Mouse (Mus musculus) hindbrain, embryonic 10.5 days (tissue): ENCODE data around the gene Olfr876. TPM values are rescaled to one million over a fixed set of nuclear protein-coding genes. Genes with fewer than 3 reads are reported as not detected.

Experiments used
- DNase-seq: peaks from one replicate; pipeline ENCODE4 v3.0.0-alpha.2; 2017; ENCODE audit warnings: low spot score
- H3K27ac ChIP-seq: fragments of 300-500 bp; sonication (generic); 2 replicates; pipeline ENCODE4 v1.5.1; 2016; ENCODE audit warnings: mild to moderate bottlenecking, moderate library complexity
- H3K27me3 ChIP-seq: fragments of 300-500 bp; sonication (generic); 2 replicates; pipeline ENCODE4 v1.6.1; 2016; ENCODE audit warnings: mild to moderate bottlenecking; ENCODE audit not compliant: poor library complexity, insufficient read depth, severe bottlenecking
- H3K36me3 ChIP-seq: fragments of 300-500 bp; sonication (generic); 2 replicates; pipeline ENCODE4 v1.6.1; 2016; ENCODE audit warnings: mild to moderate bottlenecking, moderate library complexity
- H3K4me1 ChIP-seq: fragments of 300-500 bp; sonication (generic); replicated peaks from 2 replicates; pipeline ENCODE4 v1.6.1; 2016; ENCODE audit warnings: mild to moderate bottlenecking
- H3K4me3 ChIP-seq: fragments of 300-500 bp; sonication (generic); 2 replicates; pipeline ENCODE4 v1.5.1; 2016; ENCODE audit warnings: mild to moderate bottlenecking, moderate library complexity
- H3K9me3 ChIP-seq: fragments of 300-500 bp; sonication (generic); 2 replicates; pipeline ENCODE4 v1.6.1; 2016; ENCODE audit warnings: mild to moderate bottlenecking, moderate library complexity
- WGBS: fragments of 180-500 bp; shearing (Covaris S2); methylation state at CpG from one replicate; pipeline ENCODE4 v1.1.7; 2016; 5-methylcytosine and 5-hydroxymethylcytosine counted together
- polyA plus RNA-seq: library from polyadenylated mRNA; unstranded; fragments of >200 nt; fragmentation: Nextera tagmentation; extraction: Ambion mirVana; gene quantifications from 2 replicates; pipeline ENCODE4 v1.2.1, GENCODE M21; 2016

Gene Olfr876
- polyA plus RNA-seq, 1 experiment from 2014 or later = not detected

DNA sequence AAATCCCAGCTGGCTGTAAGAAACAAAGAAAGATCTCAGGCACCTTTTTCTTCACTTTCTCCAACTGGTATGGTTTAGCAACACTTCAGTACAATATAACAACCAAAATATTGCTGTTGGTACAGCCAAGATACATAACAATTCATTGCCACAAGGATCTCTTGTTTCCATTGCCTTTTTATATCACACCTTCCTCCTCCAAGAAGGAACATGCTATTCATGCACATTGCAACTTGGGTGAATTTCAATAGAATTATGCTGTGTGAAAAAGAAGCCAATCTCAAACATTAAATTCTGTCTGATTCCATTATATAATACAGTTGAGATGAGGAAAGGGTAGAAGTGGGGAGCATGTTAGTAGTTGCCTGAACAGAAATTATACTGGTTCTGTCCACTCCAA lies 27.1 kb downstream of the Olfr876 start:
- Histone ChIP-seq H3K27ac (no peak overlapping the region), H3K9me3 (no peaks in the 10 kb centered on the region), H3K4me3 (no peak overlapping the region), H3K27me3 (no peaks in the 10 kb centered on the region), H3K36me3 (no peaks in the 10 kb centered on the region), H3K4me1 (no peaks in the 10 kb centered on the region)
- DNase-seq = no peak

DNA sequence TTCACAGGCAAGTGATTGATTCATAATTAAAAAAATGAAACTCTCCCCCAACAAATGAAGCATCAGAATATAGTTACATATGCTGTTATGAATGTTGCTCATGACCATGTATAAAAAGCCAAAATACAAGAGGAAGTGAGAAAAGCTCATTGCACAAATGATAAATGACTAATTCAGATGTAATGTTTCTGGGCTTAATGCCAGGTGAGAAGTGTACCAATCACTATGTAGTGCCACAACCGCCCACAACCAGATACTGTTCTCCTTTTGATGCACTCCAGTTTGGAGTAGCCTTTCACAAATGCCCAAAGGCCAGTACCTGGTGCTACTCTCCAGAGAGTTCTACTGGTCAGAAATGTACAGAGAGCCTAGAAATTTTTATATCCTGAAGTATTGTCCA lies 30.5 kb downstream of the Olfr876 start:
- Histone ChIP-seq H3K27me3 (no peaks in the 10 kb centered on the region), H3K4me3 (no peak overlapping the region), H3K4me1 (no peaks in the 10 kb centered on the region), H3K9me3 (no peaks in the 10 kb centered on the region), H3K36me3 (no peaks in the 10 kb centered on the region), H3K27ac (no peak overlapping the region)
- 95% methylated on average over 1 of the region's 1 CpGs for WGBS
- no peak for DNase-seq

DNA sequence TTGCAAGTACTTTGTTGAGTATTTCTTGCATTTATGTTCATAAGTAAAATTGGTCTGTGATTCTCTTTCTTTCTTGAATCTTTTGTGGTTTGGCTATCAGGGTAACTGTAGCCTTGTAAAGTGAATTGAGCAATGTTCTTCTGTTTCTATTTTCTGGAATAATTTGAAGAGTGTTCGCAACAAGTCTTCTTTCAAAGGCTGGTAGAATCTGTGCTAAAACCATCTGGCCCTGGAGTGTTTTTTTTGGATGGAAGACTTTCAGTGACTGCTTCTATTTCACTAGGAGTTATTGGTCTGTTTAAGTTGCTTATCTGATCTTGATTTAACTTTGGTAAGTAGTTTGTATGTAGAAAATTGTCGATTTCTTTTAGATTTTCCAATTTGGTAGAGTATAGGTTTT lies 46.4 kb downstream of the Olfr876 start:
- H3K4me3 ChIP-seq = no peak overlapping the region
- H3K27me3 ChIP-seq = no peaks in the 10 kb centered on the region
- DNase-seq = no peak
- no peak overlapping the region for H3K27ac ChIP-seq
- no peaks in the 10 kb centered on the region for H3K9me3 ChIP-seq
- 88% methylated on average over 2 of the region's 2 CpGs for WGBS
- no peaks in the 10 kb centered on the region for H3K36me3 ChIP-seq
- no peaks in the 10 kb centered on the region for H3K4me1 ChIP-seq

DNA sequence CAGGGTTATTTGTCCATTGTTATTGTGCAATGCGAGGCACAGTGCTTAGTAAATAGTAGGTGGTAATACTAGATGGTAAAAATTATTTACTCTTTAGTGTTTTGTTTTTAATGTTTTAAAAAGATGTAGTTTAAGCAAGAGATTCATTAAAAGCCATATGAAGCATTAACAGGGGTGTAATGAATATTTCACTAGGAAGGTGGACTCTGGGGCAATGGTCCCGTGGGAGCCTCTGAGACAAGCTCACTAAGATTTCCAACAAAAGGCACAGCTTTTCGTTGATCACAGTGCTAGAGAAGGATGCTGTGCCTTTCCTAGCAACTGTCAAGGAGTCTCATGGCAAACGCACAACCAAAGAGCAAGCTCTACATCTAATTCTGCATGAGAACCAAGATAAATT lies 51.1 kb downstream of the Olfr876 start, which contains the start of gene Olfr877:
Gene Olfr877 (plus strand): TSS at position 301 of the 400 bp plus-strand sequence.
- DNase-seq = no peak
- H3K27ac ChIP-seq = no peak within 1 kb of the TSS
- H3K27me3 ChIP-seq = no peaks in the 10 kb centered on the region
- no peaks in the 10 kb centered on the region for H3K9me3 ChIP-seq
- WGBS = 82% methylated on average over 4 of the region's 4 CpGs
- H3K36me3 ChIP-seq = no peaks in the 10 kb centered on the region
- H3K4me3 ChIP-seq = no peak within 1 kb of the TSS
- H3K4me1 ChIP-seq = no peaks in the 10 kb centered on the region

Other genes starting within 250 kb of the Olfr876 start
- gene Siae, start 247.3 kb upstream of the Olfr876 start, polyA plus RNA-seq = 6.0 and 8.2 TPM in 2 replicates
- 12.1 and 22.2 TPM in 2 replicates for gene Spa17, start 189.3 kb upstream of the Olfr876 start, polyA plus RNA-seq
- 132 and 144 TPM in 2 replicates for gene Tbrg1, start 145.7 kb upstream of the Olfr876 start, polyA plus RNA-seq
- 0.07 and 0.17 TPM in 2 replicates for gene Panx3, start 133.8 kb upstream of the Olfr876 start, polyA plus RNA-seq
- not detected in 2 replicates for gene Olfr160, start 86.8 kb upstream of the Olfr876 start, polyA plus RNA-seq
- not detected in 2 replicates for gene Olfr874, start 57.9 kb upstream of the Olfr876 start, polyA plus RNA-seq
- not detected in 2 replicates for gene Olfr875, start 31.2 kb upstream of the Olfr876 start, polyA plus RNA-seq
- not detected in 2 replicates for gene Olfr877, start 51.2 kb downstream of the Olfr876 start, polyA plus RNA-seq
- not detected in 2 replicates for gene Olfr145, start 93.7 kb downstream of the Olfr876 start, polyA plus RNA-seq
- gene Olfr878, start 114.8 kb downstream of the Olfr876 start, polyA plus RNA-seq = not detected in 2 replicates
- not detected in 2 replicates for gene Olfr881, start 188.8 kb downstream of the Olfr876 start, polyA plus RNA-seq
- gene Olfr883, start 222.8 kb downstream of the Olfr876 start, polyA plus RNA-seq = not detected in 2 replicates
- not detected in 2 replicates for gene Olfr884, start 243.5 kb downstream of the Olfr876 start, polyA plus RNA-seq